Mouse (Mus musculus): ENCODE data around the gene Rspo1. TPM values are rescaled to one million over a fixed set of nuclear protein-coding genes. Genes with fewer than 3 reads are reported as not detected.

The Rspo1 gene
- polyA plus RNA-seq, 1 experiment from 2014 or later = 46.8 TPM

DNA sequence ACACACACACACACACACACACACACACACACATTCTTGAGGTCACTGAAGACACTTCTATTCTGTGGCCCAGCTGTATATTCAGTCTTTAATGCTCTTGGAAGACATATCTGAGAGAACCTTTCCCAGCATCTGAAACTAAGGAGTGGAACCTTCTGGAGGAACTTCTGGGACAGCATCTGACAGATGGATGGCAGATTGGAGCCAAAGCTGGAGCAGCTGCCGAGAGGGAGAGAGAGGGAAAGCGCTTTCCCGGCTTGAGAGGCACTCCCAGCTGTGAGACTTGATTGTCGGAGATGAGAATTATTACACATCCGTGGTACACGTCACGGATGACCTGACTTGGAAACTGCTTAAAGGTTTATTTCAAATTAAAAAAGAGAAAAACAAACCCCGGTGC, 22.5 kb downstream of the Rspo1 start:
- Histone ChIP-seq H3K9me3 (no peaks in the 10 kb centered on the region), H3K27me3 (ENCODE audit: poor library complexity, severe bottlenecking) (peaks cover 46% of the 10 kb centered on the region), H3K27ac (no peak overlapping the region), H3K4me1 (0 out of 2 replicates have a peak, but pooled peaks cover 10% of the 10 kb centered on the region), H3K36me3 (replicated peaks) (peaks cover 41% of the 10 kb centered on the region), H3K4me3 (no peak overlapping the region)
- WGBS = 86% methylated on average over 8 of the region's 8 CpGs
- DNase-seq (ENCODE audit: extremely low spot score, low spot score) = no peak

DNA sequence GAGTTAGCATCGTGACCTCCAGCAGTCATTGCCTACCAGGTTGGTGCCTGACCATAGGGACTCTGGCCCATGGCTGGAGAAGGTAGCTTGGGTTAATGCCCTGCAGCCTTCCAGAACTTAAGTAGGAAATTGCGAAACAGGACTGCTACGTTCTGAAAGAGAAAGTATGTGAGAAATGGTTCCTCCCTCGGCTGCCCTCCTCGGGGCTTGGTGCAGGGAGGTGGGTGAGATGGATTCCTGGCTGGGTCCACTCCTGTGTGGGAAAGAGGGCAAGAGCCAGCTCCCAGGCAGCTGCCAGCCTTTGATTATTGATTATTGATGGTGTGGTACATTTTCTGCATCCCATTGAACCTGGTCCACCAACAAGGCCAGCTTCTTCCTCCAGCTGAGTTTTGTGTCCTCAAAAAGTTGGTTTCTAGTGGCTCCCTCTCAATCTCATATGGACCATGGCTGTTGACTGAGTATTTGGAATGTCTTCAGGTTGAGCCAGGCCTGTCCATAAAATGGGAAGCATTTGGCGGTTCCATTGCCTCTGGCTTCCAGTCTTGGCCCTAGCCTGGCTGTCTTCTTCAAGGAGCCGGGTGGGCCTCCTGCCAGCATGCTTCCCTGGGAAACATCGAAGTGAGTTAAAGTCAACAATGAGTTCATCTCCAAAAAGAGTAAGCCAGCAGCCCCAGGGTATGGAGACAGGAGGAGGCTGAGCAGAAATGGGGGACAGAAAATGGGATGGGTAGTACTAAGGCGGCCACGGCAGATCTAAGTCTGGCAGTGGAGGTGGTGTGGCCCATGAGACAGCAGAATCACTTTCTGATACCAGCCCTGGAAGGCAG, 29.8 kb downstream of the Rspo1 start, which contains the start of gene Gnl2:
Gene Gnl2 (plus strand): TSS at position 780 of the 830 bp plus-strand sequence.
- Histone ChIP-seq H3K4me1 (peaks cover 6% of the 10 kb centered on the region; the same call in 1 of the 2 replicates), H3K4me3 (no peak within 1 kb of the TSS), H3K27me3 (ENCODE audit: poor library complexity, severe bottlenecking) (0 out of 2 replicates have a peak, but pooled peaks cover 4% of the 10 kb centered on the region), H3K27ac (no peak within 1 kb of the TSS), H3K36me3 (replicated peaks) (no peaks in the 10 kb centered on the region), H3K9me3 (no peaks in the 10 kb centered on the region)
- WGBS = 91% methylated on average over 10 of the region's 10 CpGs
- DNase-seq (ENCODE audit: extremely low spot score, low spot score) = no peak

DNA sequence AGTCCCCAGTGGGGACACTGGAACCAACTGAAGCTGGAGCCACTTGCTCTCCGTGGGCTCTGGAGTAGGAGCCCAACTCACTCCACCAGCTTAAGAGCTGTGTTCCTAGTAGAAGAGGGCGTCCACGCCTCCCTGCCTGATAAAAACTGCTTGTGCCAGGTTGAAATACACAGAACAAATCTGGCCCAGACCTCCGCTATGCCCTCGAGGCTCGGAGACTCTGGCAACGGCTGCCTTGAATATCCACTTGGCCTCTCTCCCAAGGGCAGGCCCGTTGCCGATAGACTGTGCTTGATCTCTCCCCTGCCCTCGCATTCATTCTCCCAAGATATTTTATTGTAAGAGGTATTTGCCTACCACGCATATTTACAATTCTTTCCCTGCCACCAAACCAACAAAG, 31.2 kb downstream of the Rspo1 start:
- H3K9me3 ChIP-seq = no peaks in the 10 kb centered on the region
- H3K4me1 ChIP-seq = peaks cover 7% of the 10 kb centered on the region; the same call in 1 of the 2 replicates
- H3K4me3 ChIP-seq = no peak overlapping the region
- H3K27me3 ChIP-seq (ENCODE audit: poor library complexity, severe bottlenecking) = peaks cover 4% of the 10 kb centered on the region; the same call in 1 of the 2 replicates
- no peak overlapping the region for H3K27ac ChIP-seq
- no peaks in the 10 kb centered on the region for H3K36me3 ChIP-seq (replicated peaks)
- WGBS = 82% methylated on average over 11 of the region's 11 CpGs
- DNase-seq (ENCODE audit: extremely low spot score, low spot score) = no peak

DNA sequence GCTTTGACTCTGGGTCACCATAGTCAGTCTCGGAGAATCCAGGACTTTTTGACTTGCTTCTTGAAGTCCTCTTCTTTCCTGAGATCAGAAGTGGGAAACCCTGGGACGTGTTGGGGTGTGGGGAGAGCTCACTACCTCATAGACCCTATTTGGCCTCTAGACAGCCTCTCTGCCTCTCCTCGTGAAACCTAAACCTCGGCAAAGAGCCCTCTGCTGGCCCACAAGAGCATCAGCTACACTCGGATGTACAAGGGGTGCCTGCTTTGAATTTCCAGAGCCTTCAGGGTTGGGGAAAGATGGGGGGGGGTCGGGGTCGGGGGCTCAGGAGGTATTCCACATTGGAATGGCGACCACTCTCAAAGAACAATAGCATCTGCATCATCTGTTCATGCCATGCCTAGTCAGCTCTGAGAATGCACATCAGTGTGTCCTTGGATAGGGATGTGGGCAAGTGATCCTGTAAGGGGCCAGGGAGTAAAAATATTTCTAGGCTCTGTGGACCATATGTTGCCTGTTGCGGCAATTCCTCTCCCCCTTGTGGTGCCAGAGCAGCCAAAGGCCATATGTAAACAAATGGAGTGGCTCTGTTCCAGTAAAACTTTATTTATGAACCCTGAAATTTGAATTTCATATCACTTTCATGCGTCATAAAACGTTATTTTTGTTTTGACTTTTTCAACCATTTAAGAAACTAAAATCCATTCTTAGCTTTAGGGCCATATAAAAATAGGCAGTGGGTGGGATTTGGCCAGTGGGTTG, 34.7 kb downstream of the Rspo1 start:
- Histone ChIP-seq H3K9me3 (no peaks in the 10 kb centered on the region), H3K27ac (no peak overlapping the region), H3K27me3 (ENCODE audit: poor library complexity, severe bottlenecking) (peaks cover 8% of the 10 kb centered on the region), H3K36me3 (replicated peaks) (no peaks in the 10 kb centered on the region), H3K4me3 (no peak overlapping the region), H3K4me1 (peaks cover 7% of the 10 kb centered on the region; the same call in 1 of the 2 replicates)
- WGBS = 37% methylated on average over 11 of the region's 11 CpGs
- no peak for DNase-seq (ENCODE audit: extremely low spot score, low spot score)

DNA sequence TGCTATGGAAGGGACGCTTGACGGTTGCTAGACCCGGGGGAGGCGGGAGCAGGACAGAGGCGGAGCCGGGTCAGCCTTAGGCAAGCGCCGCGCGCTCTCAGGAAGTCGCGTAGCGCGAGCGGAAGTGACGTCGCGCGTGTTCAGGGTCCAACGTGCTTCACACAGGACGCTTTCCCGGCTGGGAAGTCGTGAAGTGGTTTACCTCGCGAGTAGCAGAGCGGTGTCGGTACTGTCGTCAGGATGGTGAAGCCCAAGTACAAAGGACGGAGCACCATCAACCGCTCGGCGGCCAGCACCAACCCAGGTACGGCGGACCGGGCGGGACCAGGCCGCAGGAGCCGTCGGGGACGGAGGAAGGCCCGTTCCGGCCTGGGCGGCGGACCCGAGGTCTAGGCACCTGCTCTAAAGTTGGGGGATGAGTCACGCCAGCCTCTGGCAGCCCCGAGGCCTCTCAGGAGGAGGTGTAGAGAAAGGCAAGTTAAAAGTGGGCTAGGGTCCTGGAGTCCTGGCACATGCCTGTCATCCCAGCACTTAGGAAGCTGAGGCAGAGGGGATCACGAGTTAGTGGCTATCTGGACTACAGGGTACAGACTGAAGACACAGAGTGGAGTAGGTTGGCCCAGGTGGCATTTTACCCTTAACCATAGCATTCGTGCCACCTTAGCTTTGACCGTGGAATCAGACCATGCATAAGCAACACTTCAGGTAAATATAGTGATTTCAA, 43.8 kb downstream of the Rspo1 start:
- H3K36me3 ChIP-seq (replicated peaks) = peaks cover 37% of the 10 kb centered on the region
- H3K9me3 ChIP-seq = no peaks in the 10 kb centered on the region
- WGBS = under 1% methylated on average over 50 of the region's 50 CpGs
- peak overlapping the region; percentile 88 for H3K27ac ChIP-seq
- H3K27me3 ChIP-seq (ENCODE audit: poor library complexity, severe bottlenecking) = peaks cover 5% of the 10 kb centered on the region; the same call in 1 of the 2 replicates
- peaks cover 21% of the 10 kb centered on the region for H3K4me1 ChIP-seq
- peak overlapping the region; percentile 90 for H3K4me3 ChIP-seq
- peak; percentile 97 for DNase-seq (ENCODE audit: extremely low spot score, low spot score)

DNA sequence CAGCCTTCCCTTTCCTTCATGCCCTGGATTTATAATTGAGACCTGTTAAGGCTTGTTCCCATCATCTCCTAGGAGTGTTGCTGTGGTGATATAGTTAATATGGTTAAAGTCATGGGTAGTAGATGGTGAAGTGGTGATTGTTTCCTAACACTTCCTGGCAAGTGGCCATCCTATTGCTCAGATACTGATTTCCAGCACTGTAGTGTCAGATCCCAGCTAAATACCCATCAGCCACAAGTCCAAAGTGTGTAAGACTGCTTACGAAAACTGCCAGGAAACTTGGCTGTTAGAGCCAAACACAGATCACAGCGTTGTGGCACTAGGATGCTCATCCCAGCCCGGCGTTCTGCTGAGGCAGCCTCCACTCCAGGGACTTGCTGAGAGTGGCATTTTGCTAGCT, 48.1 kb downstream of the Rspo1 start:
- Histone ChIP-seq H3K27me3 (ENCODE audit: poor library complexity, severe bottlenecking) (no peaks in the 10 kb centered on the region), H3K4me3 (no peak overlapping the region), H3K27ac (no peak overlapping the region), H3K4me1 (peaks cover 19% of the 10 kb centered on the region), H3K36me3 (replicated peaks) (peaks cover 79% of the 10 kb centered on the region), H3K9me3 (no peaks in the 10 kb centered on the region)
- DNase-seq (ENCODE audit: extremely low spot score, low spot score) = no peak
- 94% methylated on average over 4 of the region's 4 CpGs for WGBS

DNA sequence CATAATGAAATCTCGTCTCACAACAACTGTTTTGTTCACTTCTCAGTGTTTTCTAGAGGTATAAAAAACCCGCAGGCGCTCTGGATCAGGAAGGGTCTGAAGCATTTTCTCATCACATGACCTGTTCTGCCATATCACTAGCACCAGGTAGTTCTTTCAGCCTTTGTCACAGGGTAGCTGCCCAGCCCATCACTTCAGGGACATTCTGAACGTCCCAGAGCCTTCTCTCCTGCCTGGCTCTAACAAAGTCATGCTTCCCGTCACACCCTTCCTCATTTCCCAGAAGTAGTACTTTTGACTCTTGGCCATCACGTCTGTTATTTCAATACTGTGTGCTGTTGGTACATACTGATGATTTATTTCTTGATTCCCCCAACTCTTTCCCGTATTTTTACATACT, 58.2 kb downstream of the Rspo1 start:
- H3K4me1 ChIP-seq = no peaks in the 10 kb centered on the region
- no peaks in the 10 kb centered on the region for H3K27me3 ChIP-seq (ENCODE audit: poor library complexity, severe bottlenecking)
- DNase-seq (ENCODE audit: extremely low spot score, low spot score) = no peak
- H3K9me3 ChIP-seq = no peaks in the 10 kb centered on the region
- WGBS = 91% methylated on average over 7 of the region's 7 CpGs
- H3K27ac ChIP-seq = no peak overlapping the region
- H3K4me3 ChIP-seq = no peak overlapping the region
- H3K36me3 ChIP-seq (replicated peaks) = peaks cover 99% of the 10 kb centered on the region

DNA sequence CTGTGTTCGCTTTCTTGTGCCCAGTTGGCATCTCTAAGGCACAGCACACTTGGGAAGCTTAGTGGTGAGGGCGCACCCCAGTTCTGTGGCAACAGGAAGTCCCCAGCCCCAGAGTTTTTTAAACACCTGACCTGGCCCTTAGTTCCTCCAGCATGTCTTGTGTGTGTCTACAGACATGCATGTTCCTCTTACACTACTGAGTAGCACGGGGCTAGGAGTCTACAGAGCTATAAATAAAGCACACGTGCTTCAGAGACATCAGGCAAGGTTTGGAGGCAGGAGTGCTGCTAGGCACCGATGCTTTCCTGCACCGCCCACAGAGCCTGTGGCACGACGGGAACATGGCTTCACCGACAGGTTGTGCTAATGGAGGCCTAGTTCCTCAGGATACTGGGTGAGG, 69.2 kb downstream of the Rspo1 start:
- no peak for DNase-seq (ENCODE audit: extremely low spot score, low spot score)
- Histone ChIP-seq H3K27ac (no peak overlapping the region), H3K36me3 (replicated peaks) (peaks cover 59% of the 10 kb centered on the region), H3K27me3 (ENCODE audit: poor library complexity, severe bottlenecking) (no peaks in the 10 kb centered on the region), H3K9me3 (no peaks in the 10 kb centered on the region), H3K4me1 (peaks cover 30% of the 10 kb centered on the region), H3K4me3 (no peak overlapping the region)
- 93% methylated on average over 9 of the region's 9 CpGs for WGBS

DNA sequence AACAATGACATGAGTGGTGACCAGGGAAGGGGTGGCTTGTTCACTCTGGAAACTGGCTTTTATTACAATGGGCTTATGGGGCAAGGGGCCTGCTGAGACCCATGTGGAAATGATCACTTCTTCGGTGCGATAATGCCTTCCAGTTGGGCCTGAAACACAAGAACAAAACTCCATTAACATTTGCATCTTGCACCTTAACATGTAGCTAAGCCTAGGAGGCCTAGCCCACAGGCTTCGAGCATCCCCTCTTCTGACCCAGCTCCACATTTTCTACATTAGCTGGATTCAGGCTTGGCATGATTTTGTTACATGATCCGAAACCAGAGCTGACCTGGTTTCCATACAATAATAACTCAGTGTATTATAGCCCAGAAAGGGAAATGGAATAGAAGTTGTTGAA, 70.2 kb downstream of the Rspo1 start:
- WGBS = 69% methylated on average over 4 of the region's 4 CpGs
- Histone ChIP-seq H3K36me3 (replicated peaks) (peaks cover 49% of the 10 kb centered on the region), H3K27ac (no peak overlapping the region), H3K9me3 (no peaks in the 10 kb centered on the region), H3K4me1 (peaks cover 30% of the 10 kb centered on the region), H3K27me3 (ENCODE audit: poor library complexity, severe bottlenecking) (no peaks in the 10 kb centered on the region), H3K4me3 (no peak overlapping the region)
- DNase-seq (ENCODE audit: extremely low spot score, low spot score) = no peak

DNA sequence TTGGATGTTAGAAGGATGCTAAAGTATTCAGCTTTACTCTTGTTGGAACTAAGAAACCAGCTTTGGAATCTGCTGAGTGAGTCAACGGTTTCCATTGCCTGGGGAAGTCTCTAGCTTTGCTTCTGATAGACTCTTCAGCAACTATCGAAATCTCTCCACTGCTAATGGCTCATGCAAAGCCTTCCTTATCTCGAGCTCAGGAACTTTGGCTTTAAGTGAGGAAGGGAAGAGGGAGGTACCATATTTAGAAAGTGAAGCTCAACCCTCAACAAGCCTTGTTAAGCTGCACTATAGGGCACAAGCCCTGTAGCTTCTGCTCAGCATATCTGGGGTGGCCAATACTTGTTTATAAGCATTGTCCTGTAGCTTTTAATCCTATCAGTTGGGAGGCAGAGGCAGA, 71.0 kb downstream of the Rspo1 start:
- Histone ChIP-seq H3K36me3 (replicated peaks) (peaks cover 41% of the 10 kb centered on the region), H3K27me3 (ENCODE audit: poor library complexity, severe bottlenecking) (no peaks in the 10 kb centered on the region), H3K9me3 (no peaks in the 10 kb centered on the region), H3K4me3 (no peak overlapping the region), H3K4me1 (peaks cover 30% of the 10 kb centered on the region), H3K27ac (0 out of 2 replicates have a peak overlapping the region, but pooled peaks have one; percentile 1)
- 57% methylated on average over 3 of the region's 3 CpGs for WGBS
- DNase-seq (ENCODE audit: extremely low spot score, low spot score) = no peak

DNA sequence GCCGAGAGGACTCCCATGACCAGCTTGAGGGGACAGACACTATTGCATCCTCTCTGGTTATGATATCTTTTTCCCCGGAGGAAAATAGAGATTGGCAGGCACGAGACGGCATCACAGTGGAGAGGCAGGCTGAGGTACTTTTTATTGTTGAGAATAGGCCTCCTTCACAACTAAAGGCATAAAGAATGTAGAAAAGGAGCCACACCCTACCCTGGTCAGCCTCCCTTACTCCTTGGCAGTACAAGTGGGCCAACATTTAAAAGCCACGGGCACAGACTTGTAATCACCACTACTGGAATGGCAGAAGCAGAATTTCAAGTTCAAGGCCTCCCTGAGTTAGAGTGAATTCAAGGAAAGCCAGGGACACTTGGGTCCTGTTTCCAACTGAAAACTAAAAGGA, 71.8 kb downstream of the Rspo1 start:
- Histone ChIP-seq H3K4me3 (no peak overlapping the region), H3K4me1 (peaks cover 30% of the 10 kb centered on the region), H3K36me3 (replicated peaks) (peaks cover 33% of the 10 kb centered on the region), H3K9me3 (no peaks in the 10 kb centered on the region), H3K27me3 (ENCODE audit: poor library complexity, severe bottlenecking) (no peaks in the 10 kb centered on the region), H3K27ac (0 out of 2 replicates have a peak overlapping the region, but pooled peaks have one; percentile 1)
- DNase-seq (ENCODE audit: extremely low spot score, low spot score) = no peak
- WGBS = 63% methylated on average over 5 of the region's 5 CpGs

Data from forebrain, embryonic 10.5 days (tissue).